Comparison of ENCODE assay signal across 10 mouse cellular contexts in genomic region chr3:66325962-66326834, GRCm38 (mm10). TPM values are rescaled to one million over a fixed set of nuclear protein-coding genes. Genes with fewer than 3 reads are reported as not detected.
DNase-seq lines count a peak whose midpoint lies in the region; ATAC-seq lines count a peak whose summit lies in the region.
"Had no signal": no experiment of that assay in that cellular context is flagged by ENCODE, and none has a peak within 500 bp of the region (broad histone marks: within the 10 kb centered on the region; RNA-seq: fewer than 3 reads in every experiment).

No protein-coding gene starts in this region.

- DNase-seq in cerebellum, postnatal 10 days = peak; percentile 30 to 32
- no peak for DNase-seq in cerebellum, adult 11 months
- DNase-seq in forebrain, embryonic 11.5 days (ENCODE audit: low spot score) = peak; percentile 58
- DNase-seq in MN1 (ENCODE audit: low spot score) = no peak
- no peak for DNase-seq in kidney, postnatal 25 days

- H3K36me3 ChIP-seq in forebrain, embryonic 11.5 days (ENCODE audit: control insufficient read depth, insufficient read depth, low read length) = no peaks in the 10 kb centered on the region
- H3K36me3 ChIP-seq in hindbrain, embryonic 16.5 days (ENCODE audit: control insufficient read depth, insufficient read depth, low read length) = no peaks in the 10 kb centered on the region
- H3K36me3 ChIP-seq in neural tube, embryonic 14.5 days (ENCODE audit: control insufficient read depth, insufficient read depth, low read length) = no peaks in the 10 kb centered on the region
- no peaks in the 10 kb centered on the region for H3K36me3 ChIP-seq in liver, embryonic 12.5 days

- H3K4me2 ChIP-seq in forebrain, embryonic 11.5 days (ENCODE audit: low read depth, low read length, severe bottlenecking) = peak overlapping the region; percentile 21; the same call in 1 of the 2 replicates
- peak overlapping the region; percentile 13; the same call in 1 of the 2 replicates for H3K4me2 ChIP-seq in hindbrain, embryonic 16.5 days (ENCODE audit: low read length)
- H3K4me2 ChIP-seq in neural tube, embryonic 14.5 days (ENCODE audit: low read depth, low read length) = no peak overlapping the region
- no peak overlapping the region for H3K4me2 ChIP-seq in liver, embryonic 12.5 days

- WGBS in forebrain, embryonic 11.5 days = 48% methylated on average over 16 of the region's 16 CpGs
- 30% methylated on average over 16 of the region's 16 CpGs for WGBS in hindbrain, embryonic 16.5 days
- 35% methylated on average over 16 of the region's 16 CpGs for WGBS in neural tube, embryonic 14.5 days
- WGBS in liver, embryonic 12.5 days (ENCODE audit: insufficient replicate concordance) = 72% methylated on average over 16 of the region's 16 CpGs

- H3K27ac ChIP-seq in forebrain, embryonic 11.5 days (ENCODE audit: low read depth, low read length) = peak overlapping the region; percentile 89
- peak overlapping the region; percentile 61 for H3K27ac ChIP-seq in hindbrain, embryonic 16.5 days (ENCODE audit: low read depth, low read length)
- H3K27ac ChIP-seq in neural tube, embryonic 14.5 days (ENCODE audit: low read depth, low read length) = peak overlapping the region; percentile 34
- H3K27ac ChIP-seq in liver, embryonic 12.5 days = no peak overlapping the region

- peaks cover 3% of the 10 kb centered on the region; the same call in 1 of the 2 replicates for H3K4me1 ChIP-seq in forebrain, embryonic 11.5 days (replicated peaks; ENCODE audit: control insufficient read depth, insufficient read depth, low read length)
- H3K4me1 ChIP-seq in hindbrain, embryonic 16.5 days (ENCODE audit: control insufficient read depth, insufficient read depth, low read depth, low read length) = peaks cover 4% of the 10 kb centered on the region
- H3K4me1 ChIP-seq in neural tube, embryonic 14.5 days (ENCODE audit: control insufficient read depth, insufficient read depth, low read length) = no peaks in the 10 kb centered on the region
- H3K4me1 ChIP-seq in liver, embryonic 12.5 days = no peaks in the 10 kb centered on the region

- H3K9me3 ChIP-seq in forebrain, embryonic 11.5 days (ENCODE audit: control insufficient read depth, low read length) = no peaks in the 10 kb centered on the region
- no peaks in the 10 kb centered on the region for H3K9me3 ChIP-seq in hindbrain, embryonic 16.5 days (ENCODE audit: control insufficient read depth, low read length)
- H3K9me3 ChIP-seq in neural tube, embryonic 14.5 days (ENCODE audit: control insufficient read depth, low read length) = no peaks in the 10 kb centered on the region
- no peaks in the 10 kb centered on the region for H3K9me3 ChIP-seq in liver, embryonic 12.5 days (replicated peaks)

- H3K27me3 ChIP-seq in forebrain, embryonic 11.5 days (ENCODE audit: control insufficient read depth, insufficient read depth, low read length) = no peaks in the 10 kb centered on the region
- H3K27me3 ChIP-seq in hindbrain, embryonic 16.5 days (replicated peaks; ENCODE audit: control insufficient read depth, insufficient read depth, low read length) = no peaks in the 10 kb centered on the region
- H3K27me3 ChIP-seq in neural tube, embryonic 14.5 days (ENCODE audit: control insufficient read depth, insufficient read depth, low read length) = no peaks in the 10 kb centered on the region
- H3K27me3 ChIP-seq in liver, embryonic 12.5 days (replicated peaks) = no peaks in the 10 kb centered on the region

- peak; percentile 92 for ATAC-seq in forebrain, embryonic 11.5 days (replicated peaks; ENCODE audit: low FRiP score)
- ATAC-seq in hindbrain, embryonic 16.5 days = peak; percentile 84
- ATAC-seq in neural tube, embryonic 14.5 days (ENCODE audit: low read depth) = peak; percentile 87
- no peak for ATAC-seq in liver, embryonic 12.5 days
- ATAC-seq: activated CD4-positive, CD25-positive, alpha-beta regulatory T cell, adult 4 months; lung, postnatal 0 days had no signal

- H3K9ac ChIP-seq in forebrain, embryonic 11.5 days (ENCODE audit: low read length) = no peak overlapping the region; the same call in 1 of the 2 replicates
- H3K9ac ChIP-seq in hindbrain, embryonic 16.5 days (ENCODE audit: low read depth, low read length) = no peak overlapping the region
- no peak overlapping the region for H3K9ac ChIP-seq in neural tube, embryonic 14.5 days (replicated peaks; ENCODE audit: low read depth, low read length)
- no peak overlapping the region for H3K9ac ChIP-seq in liver, embryonic 12.5 days

- H3K4me3 ChIP-seq in forebrain, embryonic 11.5 days (ENCODE audit: low read depth, low read length) = no peak overlapping the region
- H3K4me3 ChIP-seq in hindbrain, embryonic 16.5 days (ENCODE audit: low read length) = no peak overlapping the region
- H3K4me3 ChIP-seq in neural tube, embryonic 14.5 days (ENCODE audit: low read depth, low read length) = no peak overlapping the region
- H3K4me3 ChIP-seq in liver, embryonic 12.5 days = no peak overlapping the region

RNA-seq across cellular contexts. Expression of gene Veph1, which starts 29.6 kb away (rescaled TPM):
- 17.7 and 23.2 TPM in 2 replicates for polyA plus RNA-seq in forebrain, embryonic 11.5 days (2014; fragmentation: Nextera tagmentation; extraction: Ambion mirVana)
- polyA plus RNA-seq in hindbrain, embryonic 16.5 days (2015; fragmentation: Nextera tagmentation; extraction: Ambion mirVana) = 1.6 and 2.2 TPM in 2 replicates
- polyA plus RNA-seq in neural tube, embryonic 14.5 days (2014; fragmentation: Nextera tagmentation; extraction: Ambion mirVana) = 5.8 and 6.1 TPM in 2 replicates
- 0.05 TPM in 1 of 2 replicates, not detected in the other for polyA plus RNA-seq in liver, embryonic 12.5 days (2016; fragmentation: Nextera tagmentation; extraction: Ambion mirVana)
- polyA plus RNA-seq: activated CD4-positive, CD25-positive, alpha-beta regulatory T cell, adult 4 months had no signal

Comparison
In these comparisons a context has a peak if more than half of its experiments do, and no peak if none do; other contexts are left out.
1. DNase-seq: peak in cerebellum, postnatal 10 days (2 of 2) and forebrain, embryonic 11.5 days (single experiment); none in cerebellum, adult 11 months (single experiment), MN1 (single experiment) and kidney, postnatal 25 days (0 of 2).
2. H3K4me2 ChIP-seq: peak in forebrain, embryonic 11.5 days (single experiment) and hindbrain, embryonic 16.5 days (single experiment); none in neural tube, embryonic 14.5 days (single experiment) and liver, embryonic 12.5 days (single experiment).